ENCODE assay signal across 10 mouse cellular contexts in the genomic region with DNA sequence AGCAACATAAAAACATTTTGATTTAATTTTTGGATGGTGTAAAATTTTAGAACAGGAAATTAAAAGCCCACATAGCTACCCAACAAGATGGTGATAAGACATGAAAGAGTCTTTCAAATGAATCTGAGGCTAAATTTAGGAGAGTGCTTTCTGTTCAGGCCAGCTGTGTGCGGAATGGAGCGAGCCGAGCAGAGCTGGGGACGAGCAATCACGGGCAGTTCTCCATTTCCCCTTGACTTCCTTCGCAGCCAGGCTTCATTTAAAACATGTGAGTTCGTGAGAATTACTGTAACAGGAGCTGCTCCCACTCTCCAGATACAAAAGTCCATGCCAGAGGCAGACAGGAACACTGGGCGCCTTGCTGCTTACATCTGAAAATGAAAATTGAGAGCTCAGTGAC.
DNase-seq lines count a peak whose midpoint lies in the region; ATAC-seq lines count a peak whose summit lies in the region.
"Had no signal": no experiment of that assay in that cellular context is flagged by ENCODE, and none has a peak within 500 bp of the region (broad histone marks: within the 10 kb centered on the region; RNA-seq: fewer than 3 reads in every experiment).

No protein-coding gene starts in this region.

- peaks cover 28% of the 10 kb centered on the region for H3K4me1 ChIP-seq in embryonic facial prominence, embryonic 10.5 days
- H3K4me1 ChIP-seq in hindbrain, embryonic 14.5 days (replicated peaks; ENCODE audit: control insufficient read depth, insufficient read depth, low read length), result no peaks in the 10 kb centered on the region
- no peaks in the 10 kb centered on the region for H3K4me1 ChIP-seq in midbrain, embryonic 11.5 days (ENCODE audit: control insufficient read depth, insufficient read depth, low read length)
- H3K4me1 ChIP-seq: hindbrain, embryonic 10.5 days had no signal

- no peak overlapping the region for H3K4me2 ChIP-seq in hindbrain, embryonic 14.5 days (replicated peaks)
- H3K4me2 ChIP-seq in midbrain, embryonic 11.5 days, result no peak overlapping the region

- peak overlapping the region; percentile 70 for H3K27ac ChIP-seq in embryonic facial prominence, embryonic 10.5 days (replicated peaks)
- H3K27ac ChIP-seq in hindbrain, embryonic 14.5 days, result no peak overlapping the region
- no peak overlapping the region for H3K27ac ChIP-seq in midbrain, embryonic 11.5 days (ENCODE audit: low read depth, low read length)
- H3K27ac ChIP-seq: hindbrain, embryonic 10.5 days had no signal

- peak; percentile 16 for DNase-seq in kidney, postnatal 10 days
- DNase-seq in kidney, postnatal 25 days, result no peak
- peak; percentile 61 for DNase-seq in embryonic facial prominence, embryonic 10.5 days (ENCODE audit: low spot score)
- DNase-seq in layer of hippocampus, adult 9-10 months (ENCODE audit: low spot score), result peak; percentile 24
- DNase-seq in right cerebral cortex, adult 18-20 months, result peak; percentile 59
- DNase-seq in hindbrain, embryonic 14.5 days (ENCODE audit: low spot score), result no peak
- no peak for DNase-seq in midbrain, embryonic 11.5 days (ENCODE audit: low spot score, missing footprints)
- DNase-seq in kidney, adult 9 months, result no peak
- DNase-seq: cerebellum, postnatal 25 days had no signal

- H3K27me3 ChIP-seq in embryonic facial prominence, embryonic 10.5 days (replicated peaks; ENCODE audit: low read depth, poor library complexity, severe bottlenecking), result no peaks in the 10 kb centered on the region
- H3K27me3 ChIP-seq in hindbrain, embryonic 14.5 days (ENCODE audit: control insufficient read depth, insufficient read depth, low read length), result no peaks in the 10 kb centered on the region
- H3K27me3 ChIP-seq in midbrain, embryonic 11.5 days (ENCODE audit: control insufficient read depth, insufficient read depth, low read length), result no peaks in the 10 kb centered on the region

- no peak overlapping the region for H3K4me3 ChIP-seq in embryonic facial prominence, embryonic 10.5 days
- H3K4me3 ChIP-seq in hindbrain, embryonic 14.5 days (replicated peaks; ENCODE audit: low read length), result no peak overlapping the region
- H3K4me3 ChIP-seq in midbrain, embryonic 11.5 days (ENCODE audit: low read depth, low read length), result no peak overlapping the region
- H3K4me3 ChIP-seq: hindbrain, embryonic 10.5 days had no signal

- ATAC-seq in hindbrain, embryonic 14.5 days (ENCODE audit: low FRiP score), result no peak
- no peak for ATAC-seq in midbrain, embryonic 11.5 days (ENCODE audit: low FRiP score)

- no peaks in the 10 kb centered on the region for H3K36me3 ChIP-seq in embryonic facial prominence, embryonic 10.5 days (replicated peaks)
- H3K36me3 ChIP-seq in hindbrain, embryonic 14.5 days (replicated peaks; ENCODE audit: control insufficient read depth, insufficient read depth), result no peaks in the 10 kb centered on the region
- no peaks in the 10 kb centered on the region for H3K36me3 ChIP-seq in midbrain, embryonic 11.5 days (ENCODE audit: control insufficient read depth, insufficient read depth, low read length)
- H3K36me3 ChIP-seq: hindbrain, embryonic 10.5 days had no signal

- H3K9ac ChIP-seq in hindbrain, embryonic 14.5 days, result no peak overlapping the region
- no peak overlapping the region for H3K9ac ChIP-seq in midbrain, embryonic 11.5 days (ENCODE audit: low read length)

- 37% methylated on average over 8 of the region's 8 CpGs for WGBS in embryonic facial prominence, embryonic 10.5 days
- 86% methylated on average over 8 of the region's 8 CpGs for WGBS in hindbrain, embryonic 14.5 days
- 72% methylated on average over 8 of the region's 8 CpGs for WGBS in midbrain, embryonic 11.5 days

- H3K9me3 ChIP-seq in embryonic facial prominence, embryonic 10.5 days, result peaks cover 11% of the 10 kb centered on the region; the same call in 1 of the 2 replicates
- H3K9me3 ChIP-seq in hindbrain, embryonic 14.5 days (ENCODE audit: control insufficient read depth, low read length), result peaks cover 14% of the 10 kb centered on the region; the same call in 1 of the 2 replicates
- no peaks in the 10 kb centered on the region; the same call in 1 of the 2 replicates for H3K9me3 ChIP-seq in midbrain, embryonic 11.5 days (ENCODE audit: control insufficient read depth, low read length)

Comparison
In these comparisons a context has a peak if more than half of its experiments do, and no peak if none do; other contexts are left out.
1. DNase-seq: peak in kidney, postnatal 10 days (single experiment), embryonic facial prominence, embryonic 10.5 days (single experiment), layer of hippocampus, adult 9-10 months (single experiment) and right cerebral cortex, adult 18-20 months (single experiment); none in kidney, postnatal 25 days (0 of 2), hindbrain, embryonic 14.5 days (single experiment), midbrain, embryonic 11.5 days (single experiment) and kidney, adult 9 months (single experiment).